Mouse (Mus musculus) cerebellum, adult 8-10 months (tissue): ENCODE data around the gene Tnk1.
"Not testable (repeated sequence)": the region's sequence is repeated elsewhere in the genome, so short reads cannot be mapped to it uniquely, and the experiment has no call there.

Experiments
- DNase-seq: peaks from one replicate; pipeline ENCODE4 v3.0.0; 2022

Gene Tnk1

GRCm38 (mm10) chr11:69878399-69878798 is 19.9 kb upstream of the Tnk1 start:
- DNase-seq = no peak

- no peak for DNase-seq
These were observed 19.3 kb upstream of the Tnk1 start, which contains the start of gene Tmem95 for GRCm38 (mm10) chr11:69877878-69878277. Gene Tmem95, minus strand, starts transcription at chr11:69878018.

- peak; percentile 83 for DNase-seq
These were observed 18.3 kb upstream of the Tnk1 start for GRCm38 (mm10) chr11:69876867-69877266.

- DNase-seq = no peak
These were observed 17.7 kb upstream of the Tnk1 start for GRCm38 (mm10) chr11:69876186-69876585.

- no peak for DNase-seq
These were observed 13.9 kb upstream of the Tnk1 start for GRCm38 (mm10) chr11:69872451-69872850.

- DNase-seq = no peak
These were observed 13.3 kb upstream of the Tnk1 start for GRCm38 (mm10) chr11:69871822-69872221.

GRCm38 (mm10) chr11:69870289-69871069 is 11.9 kb upstream of the Tnk1 start:
- no peak for DNase-seq

- DNase-seq = no peak
These were observed 8.8 kb upstream of the Tnk1 start for GRCm38 (mm10) chr11:69867335-69867734.

- no peak for DNase-seq
These were observed 7.0 kb upstream of the Tnk1 start for GRCm38 (mm10) chr11:69865561-69865960.

GRCm38 (mm10) chr11:69864138-69864860 is 5.8 kb upstream of the Tnk1 start:
- DNase-seq = no peak

- DNase-seq = not testable (repeated sequence)
These were observed 5.2 kb upstream of the Tnk1 start for GRCm38 (mm10) chr11:69863729-69864128.

- DNase-seq = peak; percentile 47
These were observed 3.2 kb downstream of the Tnk1 start for GRCm38 (mm10) chr11:69855347-69855746.

- no peak for DNase-seq
These were observed 3.9 kb downstream of the Tnk1 start for GRCm38 (mm10) chr11:69854680-69855079.

GRCm38 (mm10) chr11:69853994-69854393 is 4.5 kb downstream of the Tnk1 start:
- no peak for DNase-seq

GRCm38 (mm10) chr11:69850754-69851153 is 7.8 kb downstream of the Tnk1 start:
- DNase-seq = no peak

- peak; percentile 13 for DNase-seq
These were observed 8.6 kb downstream of the Tnk1 start for GRCm38 (mm10) chr11:69849884-69850283.

GRCm38 (mm10) chr11:69849128-69849527 is 9.4 kb downstream of the Tnk1 start:
- DNase-seq = peak; percentile 14

GRCm38 (mm10) chr11:69848021-69848420 is 10.5 kb downstream of the Tnk1 start:
- peak; percentile 68 for DNase-seq

- DNase-seq = peak; percentile 38
These were observed 11.5 kb downstream of the Tnk1 start for GRCm38 (mm10) chr11:69846738-69847688.

GRCm38 (mm10) chr11:69846198-69846680 is 12.3 kb downstream of the Tnk1 start, which contains the start of gene Plscr3:
Gene Plscr3, plus strand, starts transcription at chr11:69846376.
- DNase-seq = peak; percentile 88

- DNase-seq = no peak
These were observed 19.8 kb downstream of the Tnk1 start for GRCm38 (mm10) chr11:69838714-69839104.

- peak; percentile 97 for DNase-seq
These were observed 20.4 kb downstream of the Tnk1 start, which contains the start of gene Tmem256 for GRCm38 (mm10) chr11:69837952-69838713. Gene Tmem256, plus strand, starts transcription at chr11:69838514.
